Mouse (Mus musculus) small intestine, adult 2 months (tissue): ENCODE results near the gene Rcsd1. TPM values are rescaled to one million over a fixed set of nuclear protein-coding genes. Genes with fewer than 3 reads are reported as not detected.

Experiments
- H3K27ac ChIP-seq: fragments of 200-500 bp; 2 replicates; pipeline ENCODE4 v1.5.1; 2012; ENCODE audit warnings: low read depth, low read length, control low read depth, inconsistent platforms; ENCODE audit not compliant: insufficient read depth
- H3K27me3 ChIP-seq: fragments of 200-500 bp; 2 replicates; pipeline ENCODE4 v1.6.1; 2012; ENCODE audit warnings: mild to moderate bottlenecking, moderate library complexity, low read length, inconsistent platforms; ENCODE audit not compliant: control insufficient read depth, insufficient read depth
- H3K36me3 ChIP-seq: fragments of 200-500 bp; 2 replicates; pipeline ENCODE4 v1.6.1; 2012; ENCODE audit warnings: mild to moderate bottlenecking, low read length, control low read depth, inconsistent platforms; ENCODE audit not compliant: control insufficient read depth, insufficient read depth
- H3K4me1 ChIP-seq: fragments of 200-500 bp; 2 replicates; pipeline ENCODE4 v1.6.1; 2012; ENCODE audit warnings: low read length, inconsistent platforms, mixed read lengths; ENCODE audit not compliant: control insufficient read depth, insufficient read depth, insufficient read length
- H3K4me3 ChIP-seq: fragments of 200-500 bp; 2 replicates; pipeline ENCODE4 v1.5.1; 2012; ENCODE audit warnings: low read depth, mild to moderate bottlenecking, control low read depth, inconsistent platforms, low read length, moderate library complexity
- CTCF ChIP-seq: fragments of 200-500 bp; IDR thresholded peaks from 2 replicates; pipeline ENCODE4 v1.5.1; 2012; ENCODE audit warnings: low read depth, mild to moderate bottlenecking, control low read depth, inconsistent platforms, low read length, moderate library complexity, mixed read lengths; ENCODE audit not compliant: insufficient replicate concordance, insufficient read length; ENCODE audit errors: extremely low read depth
- POLR2A ChIP-seq: fragments of 200-500 bp; IDR thresholded peaks from 2 replicates; pipeline ENCODE4 v1.6.1; 2012; ENCODE audit warnings: low read depth, mild to moderate bottlenecking, control low read depth, inconsistent platforms, low read length, moderate library complexity
- WGBS: fragments of 180-500 bp; shearing (Covaris S2); methylation state at CpG from one replicate; pipeline ENCODE4 v1.1.7; 2018; 5-methylcytosine and 5-hydroxymethylcytosine counted together
- polyA plus RNA-seq: library from polyadenylated mRNA; depleted of rRNA; stranded (reverse); fragments of >200 nt; gene quantifications from 2 replicates; pipeline ENCODE4 v1.2.3, GENCODE M21; 2012; rRNA removed

Gene Rcsd1
- 4.7 and 9.2 TPM in 2 replicates for polyA plus RNA-seq

- H3K27ac ChIP-seq = peak within 1 kb of the TSS; percentile 84
- H3K27me3 ChIP-seq = peaks cover 7% of the 10 kb centered on the region
- H3K4me3 ChIP-seq = no peak within 1 kb of the TSS
- 37% methylated on average over 5 of the region's 5 CpGs for WGBS
- H3K36me3 ChIP-seq = no peaks in the 10 kb centered on the region
- peaks cover 12% of the 10 kb centered on the region for H3K4me1 ChIP-seq
- no peak for TF ChIP-seq CTCF
- TF ChIP-seq POLR2A = no peak
Measured at GRCm38 (mm10) chr1:165709629-165710256, at the start of gene Rcsd1. Gene Rcsd1, minus strand, starts transcription at chr1:165709757.

- Histone ChIP-seq H3K36me3 (no peaks in the 10 kb centered on the region), H3K4me1 (peaks cover 4% of the 10 kb centered on the region; the same call in 1 of the 2 replicates), H3K27me3 (no peaks in the 10 kb centered on the region), H3K27ac (no peak overlapping the region), H3K4me3 (no peak overlapping the region)
- TF ChIP-seq CTCF (no peak), POLR2A (no peak)
- 27% methylated on average over 4 of the region's 4 CpGs for WGBS
Measured at GRCm38 (mm10) chr1:165755194-165755593, 45.6 kb upstream of the Rcsd1 start.

- peaks cover 4% of the 10 kb centered on the region; the same call in 1 of the 2 replicates for H3K4me1 ChIP-seq
- 93% methylated on average over 6 of the region's 6 CpGs for WGBS
- H3K4me3 ChIP-seq = no peak overlapping the region
- H3K36me3 ChIP-seq = no peaks in the 10 kb centered on the region
- no peaks in the 10 kb centered on the region for H3K27me3 ChIP-seq
- no peak overlapping the region for H3K27ac ChIP-seq
- TF ChIP-seq CTCF (no peak), POLR2A (no peak)
Measured at GRCm38 (mm10) chr1:165754205-165754604, 44.6 kb upstream of the Rcsd1 start.

GRCm38 (mm10) chr1:165751838-165752237, 42.3 kb upstream of the Rcsd1 start:
- Histone ChIP-seq H3K4me3 (no peak overlapping the region), H3K27me3 (no peaks in the 10 kb centered on the region), H3K27ac (no peak overlapping the region), H3K36me3 (no peaks in the 10 kb centered on the region), H3K4me1 (peaks cover 4% of the 10 kb centered on the region; the same call in 1 of the 2 replicates)
- 78% methylated on average over 5 of the region's 5 CpGs for WGBS
- no peak for TF ChIP-seq POLR2A
- no peak for TF ChIP-seq CTCF

- Histone ChIP-seq H3K36me3 (no peaks in the 10 kb centered on the region), H3K27ac (no peak overlapping the region), H3K27me3 (no peaks in the 10 kb centered on the region), H3K4me1 (peaks cover 4% of the 10 kb centered on the region; the same call in 1 of the 2 replicates), H3K4me3 (no peak overlapping the region)
- no peak for TF ChIP-seq POLR2A
- TF ChIP-seq CTCF = no peak
Measured at GRCm38 (mm10) chr1:165751142-165751541, 41.6 kb upstream of the Rcsd1 start.

DNA sequence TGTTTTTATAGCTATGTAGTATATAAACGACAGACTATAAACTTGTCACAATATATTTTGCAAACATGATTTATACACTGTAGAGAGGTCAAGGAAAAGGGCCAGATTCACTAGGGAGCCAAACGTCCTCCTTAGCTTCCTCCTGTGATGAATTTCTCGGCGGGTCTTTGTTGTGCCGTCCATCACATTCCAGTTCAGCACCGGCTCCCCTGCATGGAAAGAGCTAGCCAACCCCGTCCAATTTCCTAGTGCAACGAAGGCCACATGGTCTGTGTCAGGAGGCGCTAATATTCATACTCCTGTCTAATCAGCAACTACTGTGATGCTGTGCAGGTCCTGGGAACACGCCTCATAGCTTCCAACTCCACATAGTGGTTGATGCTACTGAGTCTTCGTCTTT, 38.5 kb upstream of the Rcsd1 start:
- no peaks in the 10 kb centered on the region for H3K36me3 ChIP-seq
- WGBS = 34% methylated on average over 11 of the region's 11 CpGs
- H3K4me3 ChIP-seq = no peak overlapping the region
- TF ChIP-seq POLR2A = no peak
- no peak for TF ChIP-seq CTCF
- no peaks in the 10 kb centered on the region for H3K27me3 ChIP-seq
- H3K4me1 ChIP-seq = peaks cover 4% of the 10 kb centered on the region; the same call in 1 of the 2 replicates
- no peak overlapping the region for H3K27ac ChIP-seq

DNA sequence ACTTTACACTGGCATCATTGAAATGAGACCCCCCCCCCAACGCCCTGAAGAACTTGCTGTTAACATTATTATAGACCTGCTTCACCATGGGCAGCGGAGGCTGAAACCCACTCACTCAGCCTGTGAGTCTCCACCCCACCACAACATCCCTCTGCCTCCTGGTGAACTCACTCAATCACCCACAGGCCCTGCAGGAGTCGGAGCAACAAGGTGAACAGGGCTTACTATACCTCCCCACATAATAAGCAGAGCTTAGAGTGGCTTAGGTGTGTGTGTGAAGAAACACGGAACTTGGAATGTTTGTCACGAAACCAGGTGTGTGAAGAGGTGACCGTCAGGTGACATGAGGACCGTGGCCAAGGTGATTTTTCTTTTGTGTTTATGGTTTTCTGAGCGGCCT, 32.4 kb upstream of the Rcsd1 start:
- H3K27me3 ChIP-seq = no peaks in the 10 kb centered on the region
- H3K27ac ChIP-seq = no peak overlapping the region
- 82% methylated on average over 8 of the region's 8 CpGs for WGBS
- H3K4me1 ChIP-seq = no peaks in the 10 kb centered on the region
- TF ChIP-seq CTCF = no peak
- TF ChIP-seq POLR2A = no peak
- no peak overlapping the region for H3K4me3 ChIP-seq
- no peaks in the 10 kb centered on the region for H3K36me3 ChIP-seq

DNA sequence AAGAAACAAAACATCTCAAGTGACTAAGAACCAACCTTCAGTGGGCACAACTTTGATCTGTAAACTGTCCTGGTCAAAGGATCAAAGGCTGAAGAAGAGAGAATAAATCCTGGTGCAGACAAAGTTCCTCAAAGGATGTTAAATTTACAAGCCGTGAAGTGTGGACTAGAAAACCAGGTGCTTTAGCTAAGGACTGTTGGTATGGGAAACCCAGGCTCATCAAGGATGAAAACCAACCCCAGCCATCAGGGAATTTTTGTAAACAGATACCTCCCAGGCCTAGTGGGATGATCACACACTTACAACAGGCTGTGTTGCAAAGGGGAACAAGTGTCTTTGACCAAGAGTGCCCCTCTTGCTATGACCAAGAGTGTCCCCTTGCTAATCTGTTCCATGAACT, 29.4 kb upstream of the Rcsd1 start:
- TF ChIP-seq CTCF (no peak), POLR2A (no peak)
- H3K4me1 ChIP-seq = no peaks in the 10 kb centered on the region
- H3K27ac ChIP-seq = no peak overlapping the region
- no peaks in the 10 kb centered on the region for H3K36me3 ChIP-seq
- H3K27me3 ChIP-seq = no peaks in the 10 kb centered on the region
- H3K4me3 ChIP-seq = no peak overlapping the region
- WGBS = 78% methylated on average over 1 of the region's 1 CpGs
